Mouse (Mus musculus): ENCODE results near the gene Kifc3.

- TF ChIP-seq CTCF (IDR thresholded peaks at IDR 0.05; ENCODE audit: low read depth, low read length) (no peak), GATA1 (IDR thresholded peaks at IDR 0.05; ENCODE audit: borderline replicate concordance, low read length) (no peak), GATA2 (IDR thresholded peaks at IDR 0.05; ENCODE audit: borderline replicate concordance, low read depth, low read length) (no peak), TAL1 (conservative IDR thresholded peaks at IDR 0.05; ENCODE audit: low read depth, low read length) (no peak), POLR2AphosphoS5 (IDR thresholded peaks at IDR 0.05; ENCODE audit: insufficient replicate concordance, low read depth, low read length) (no peak)
These were observed 56.4 kb downstream of the Kifc3 start for GRCm38 (mm10) chr8:95146044-95146745.
